Mouse (Mus musculus) limb, embryonic 15.5 days (tissue): ENCODE results near the gene Med27. TPM values are rescaled to one million over a fixed set of nuclear protein-coding genes. Genes with fewer than 3 reads are reported as not detected.
A peak's percentile ranks its signal among the peaks of the same experiment; 100 is the strongest.

ENCODE experiments used
- ATAC-seq: fragments of 200-750 bp; cut with Nextera tagmentation; 2 replicates; pipeline ENCODE4 v1.8.0; 2017; ENCODE audit warnings: low read depth, moderate TSS enrichment; ENCODE audit not compliant: insufficient number of reproducible peaks, low FRiP score, low TSS enrichment
- H3K27ac ChIP-seq: fragments of 300-500 bp; sonication (generic); 2 replicates; pipeline ENCODE4 v1.5.1; 2015; ENCODE audit warnings: moderate library complexity, mild to moderate bottlenecking, inconsistent platforms
- H3K27me3 ChIP-seq: fragments of 300-500 bp; sonication (generic); 2 replicates; pipeline ENCODE4 v1.6.1; 2015; ENCODE audit warnings: inconsistent platforms
- H3K36me3 ChIP-seq: fragments of 300-500 bp; sonication (generic); 2 replicates; pipeline ENCODE4 v1.6.1; 2015; ENCODE audit warnings: inconsistent platforms
- H3K4me1 ChIP-seq: fragments of 300-500 bp; sonication (generic); 2 replicates; pipeline ENCODE4 v1.6.1; 2015; ENCODE audit warnings: inconsistent platforms
- H3K4me2 ChIP-seq: fragments of 300-500 bp; sonication (generic); 2 replicates; pipeline ENCODE4 v1.6.1; 2015; ENCODE audit warnings: mild to moderate bottlenecking, inconsistent platforms
- H3K4me3 ChIP-seq: fragments of 300-500 bp; sonication (generic); 2 replicates; pipeline ENCODE4 v1.5.1; 2015; ENCODE audit warnings: mild to moderate bottlenecking, inconsistent platforms
- H3K9ac ChIP-seq: fragments of 300-500 bp; sonication (generic); 2 replicates; pipeline ENCODE4 v1.6.1; 2015; ENCODE audit warnings: inconsistent platforms
- H3K9me3 ChIP-seq: fragments of 300-500 bp; sonication (generic); 2 replicates; pipeline ENCODE4 v1.6.1; 2016; ENCODE audit warnings: inconsistent platforms
- WGBS: fragments of 180-500 bp; shearing (Covaris S2); methylation state at CpG from one replicate; pipeline ENCODE4 v1.1.7; 2015; 5-methylcytosine and 5-hydroxymethylcytosine counted together
- polyA plus RNA-seq: library from polyadenylated mRNA; unstranded; fragments of >200 nt; fragmentation: Nextera tagmentation; extraction: Ambion mirVana; gene quantifications from 2 replicates; pipeline ENCODE4 v1.2.1, GENCODE M21; 2015

Gene Med27
- polyA plus RNA-seq, result 42.6 and 45.8 TPM in 2 replicates

DNA sequence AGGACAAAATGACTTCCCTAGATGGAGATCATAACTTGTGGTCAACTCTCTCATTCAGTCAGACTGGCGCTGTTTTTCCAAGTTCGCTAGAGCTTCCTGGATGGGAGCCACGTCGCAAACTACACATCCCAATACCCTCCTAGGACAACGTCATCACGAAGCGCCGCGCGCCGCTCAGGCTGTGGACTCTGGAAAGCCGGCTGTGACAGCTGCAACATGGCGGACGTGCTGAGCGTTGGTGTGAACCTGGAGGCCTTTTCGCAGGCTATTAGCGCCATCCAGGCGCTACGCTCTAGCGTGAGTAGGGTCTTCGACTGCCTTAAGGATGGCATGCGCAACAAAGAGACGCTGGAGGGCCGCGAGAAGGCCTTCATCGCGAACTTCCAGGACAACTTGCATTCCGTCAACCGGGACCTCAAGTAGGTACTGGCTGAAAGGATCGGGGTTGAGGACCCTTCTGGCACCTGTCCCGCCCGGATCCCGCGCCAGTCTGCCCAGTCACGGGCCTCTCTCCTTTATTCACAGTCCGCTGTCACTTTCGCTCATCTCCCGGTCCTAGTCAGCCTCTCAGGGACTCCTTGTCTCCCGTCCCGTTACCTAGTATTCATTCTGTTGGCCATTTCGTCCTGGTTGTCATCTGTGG, at the start of gene Med27:
Gene Med27, plus strand, starts transcription at position 191 of the 643 bp plus-strand sequence.
- peak within 1 kb of the TSS; percentile 58 for H3K9ac ChIP-seq
- peak; percentile 89 for ATAC-seq
- H3K4me3 ChIP-seq, result peak within 1 kb of the TSS; percentile 60
- H3K4me2 ChIP-seq, result peak within 1 kb of the TSS; percentile 89
- no peak within 1 kb of the TSS for H3K27ac ChIP-seq
- H3K4me1 ChIP-seq, result peaks cover 12% of the 10 kb centered on the region; the same call in 1 of the 2 replicates
- 2% methylated on average over 41 of the region's 41 CpGs for WGBS
- H3K27me3 ChIP-seq, result no peaks in the 10 kb centered on the region; the same call in 1 of the 2 replicates
- H3K9me3 ChIP-seq, result no peaks in the 10 kb centered on the region
- H3K36me3 ChIP-seq, result peaks cover 20% of the 10 kb centered on the region

GRCm38 (mm10) chr2:29309966-29310365, 36.7 kb upstream of the Med27 start:
- no peaks in the 10 kb centered on the region for H3K9me3 ChIP-seq
- H3K4me3 ChIP-seq, result no peak overlapping the region
- ATAC-seq, result no peak
- H3K27ac ChIP-seq, result no peak overlapping the region
- H3K9ac ChIP-seq, result no peak overlapping the region
- no peaks in the 10 kb centered on the region for H3K36me3 ChIP-seq
- no peak overlapping the region for H3K4me2 ChIP-seq
- H3K4me1 ChIP-seq, result no peaks in the 10 kb centered on the region
- WGBS, result 43% methylated on average over 7 of the region's 7 CpGs
- no peaks in the 10 kb centered on the region for H3K27me3 ChIP-seq

- ATAC-seq, result no peak
- Histone ChIP-seq H3K36me3 (no peaks in the 10 kb centered on the region), H3K9me3 (no peaks in the 10 kb centered on the region), H3K27me3 (no peaks in the 10 kb centered on the region), H3K9ac (no peak overlapping the region), H3K4me1 (no peaks in the 10 kb centered on the region), H3K4me3 (no peak overlapping the region), H3K27ac (no peak overlapping the region), H3K4me2 (no peak overlapping the region)
- WGBS, result 81% methylated on average over 5 of the region's 5 CpGs
Measured at GRCm38 (mm10) chr2:29312058-29312457, 34.6 kb upstream of the Med27 start.

GRCm38 (mm10) chr2:29317906-29318470, 28.6 kb upstream of the Med27 start:
- no peak overlapping the region for H3K27ac ChIP-seq
- 76% methylated on average over 4 of the region's 4 CpGs for WGBS

DNA sequence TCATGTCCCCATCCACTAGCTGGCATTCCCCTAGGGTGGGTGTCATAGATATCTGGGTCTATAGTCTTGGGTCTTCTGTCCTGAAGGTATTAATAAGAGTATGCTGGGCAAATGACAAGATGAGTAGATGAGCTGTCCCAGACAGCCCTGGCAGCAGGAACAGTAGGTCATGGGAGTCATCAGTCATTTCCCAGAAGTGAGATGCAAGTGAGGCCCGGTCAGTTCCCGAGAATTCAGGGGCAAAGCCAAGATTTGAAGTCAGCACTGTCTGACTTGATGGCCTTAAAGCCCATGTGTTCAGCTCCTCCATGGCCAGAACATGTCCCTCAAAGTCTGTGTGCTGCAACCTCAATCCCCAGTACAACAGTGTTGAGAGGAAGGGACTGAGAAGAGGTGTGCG, 28.0 kb upstream of the Med27 start:
- Histone ChIP-seq H3K4me2 (no peak overlapping the region), H3K4me1 (no peaks in the 10 kb centered on the region), H3K27me3 (no peaks in the 10 kb centered on the region), H3K36me3 (no peaks in the 10 kb centered on the region), H3K9me3 (no peaks in the 10 kb centered on the region), H3K27ac (no peak overlapping the region), H3K4me3 (no peak overlapping the region), H3K9ac (no peak overlapping the region)
- ATAC-seq, result no peak
- 83% methylated on average over 3 of the region's 3 CpGs for WGBS

More at GRCm38 (mm10) chr2:29317906-29318470, 28.6 kb upstream of the Med27 start:
- H3K4me2 ChIP-seq, result no peak overlapping the region
- no peaks in the 10 kb centered on the region for H3K27me3 ChIP-seq
- no peaks in the 10 kb centered on the region for H3K9me3 ChIP-seq
- no peak overlapping the region for H3K4me3 ChIP-seq
- no peaks in the 10 kb centered on the region for H3K36me3 ChIP-seq
- no peak overlapping the region for H3K9ac ChIP-seq
- ATAC-seq, result no peak
- no peaks in the 10 kb centered on the region for H3K4me1 ChIP-seq

GRCm38 (mm10) chr2:29320229-29320751, 26.3 kb upstream of the Med27 start:
- Histone ChIP-seq H3K27me3 (no peaks in the 10 kb centered on the region), H3K9ac (no peak overlapping the region), H3K36me3 (no peaks in the 10 kb centered on the region), H3K27ac (no peak overlapping the region), H3K4me3 (no peak overlapping the region), H3K4me2 (no peak overlapping the region), H3K9me3 (no peaks in the 10 kb centered on the region), H3K4me1 (no peaks in the 10 kb centered on the region)
- WGBS, result 56% methylated on average over 11 of the region's 11 CpGs
- ATAC-seq, result no peak

GRCm38 (mm10) chr2:29320780-29321179, 25.8 kb upstream of the Med27 start:
- H3K4me2 ChIP-seq, result no peak overlapping the region
- no peaks in the 10 kb centered on the region for H3K27me3 ChIP-seq
- no peaks in the 10 kb centered on the region for H3K9me3 ChIP-seq
- no peak overlapping the region for H3K9ac ChIP-seq
- ATAC-seq, result no peak
- H3K36me3 ChIP-seq, result no peaks in the 10 kb centered on the region
- no peak overlapping the region for H3K4me3 ChIP-seq
- no peaks in the 10 kb centered on the region for H3K4me1 ChIP-seq
- WGBS, result 60% methylated on average over 6 of the region's 6 CpGs
- H3K27ac ChIP-seq, result no peak overlapping the region

DNA sequence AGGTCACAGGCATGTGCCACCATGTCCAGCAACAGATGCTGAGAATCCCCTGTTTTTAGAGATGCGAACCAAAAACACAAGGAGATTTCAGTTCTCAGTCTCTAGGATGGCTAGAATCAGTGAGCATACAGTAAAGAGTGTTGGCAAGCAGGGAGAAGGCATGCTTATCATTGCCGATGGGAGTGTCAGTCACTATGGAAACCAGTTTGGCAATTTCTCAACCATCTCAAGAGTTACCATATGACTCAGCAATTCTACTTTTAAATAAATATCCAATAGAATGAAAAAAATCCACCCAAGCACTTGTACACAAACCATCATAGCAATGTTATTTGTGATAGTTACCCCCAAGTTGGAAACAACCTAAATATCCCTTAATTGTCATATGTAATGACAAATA, 22.2 kb upstream of the Med27 start:
- no peaks in the 10 kb centered on the region for H3K27me3 ChIP-seq
- no peaks in the 10 kb centered on the region for H3K9me3 ChIP-seq
- no peak overlapping the region for H3K4me3 ChIP-seq
- no peak overlapping the region for H3K27ac ChIP-seq
- H3K36me3 ChIP-seq, result no peaks in the 10 kb centered on the region
- H3K9ac ChIP-seq, result no peak overlapping the region
- H3K4me1 ChIP-seq, result no peaks in the 10 kb centered on the region
- ATAC-seq, result no peak
- 74% methylated on average over 2 of the region's 2 CpGs for WGBS
- no peak overlapping the region for H3K4me2 ChIP-seq

GRCm38 (mm10) chr2:29330471-29330870, 16.1 kb upstream of the Med27 start:
- no peaks in the 10 kb centered on the region for H3K36me3 ChIP-seq
- no peak overlapping the region for H3K4me2 ChIP-seq
- ATAC-seq, result no peak
- no peaks in the 10 kb centered on the region for H3K27me3 ChIP-seq
- H3K9ac ChIP-seq, result no peak overlapping the region
- 83% methylated on average over 1 of the region's 1 CpGs for WGBS
- H3K4me1 ChIP-seq, result no peaks in the 10 kb centered on the region
- no peaks in the 10 kb centered on the region for H3K9me3 ChIP-seq
- H3K27ac ChIP-seq, result no peak overlapping the region
- H3K4me3 ChIP-seq, result no peak overlapping the region

DNA sequence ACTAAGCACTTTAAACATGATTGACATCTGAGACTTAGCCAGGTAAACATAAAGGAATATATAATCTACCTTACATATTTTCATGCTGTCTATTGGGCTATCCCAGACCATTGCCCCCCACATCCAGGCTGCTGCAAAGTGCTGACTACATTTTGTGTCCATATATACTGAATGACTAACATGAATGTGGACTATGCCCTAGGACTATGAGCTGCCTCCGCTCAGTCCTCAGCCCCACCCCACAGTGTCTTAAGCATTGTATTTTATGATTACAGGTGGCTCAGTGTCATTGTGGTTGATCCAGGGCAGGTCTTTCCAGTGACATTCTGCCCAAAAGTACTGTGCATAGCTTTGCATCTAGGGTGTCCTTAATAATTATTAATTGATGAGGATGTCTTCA, 8.2 kb upstream of the Med27 start:
- no peaks in the 10 kb centered on the region; the same call in 1 of the 2 replicates for H3K27me3 ChIP-seq
- no peaks in the 10 kb centered on the region for H3K9me3 ChIP-seq
- ATAC-seq, result no peak
- H3K4me3 ChIP-seq, result no peak overlapping the region
- H3K4me1 ChIP-seq, result no peaks in the 10 kb centered on the region
- WGBS, result 97% methylated on average over 1 of the region's 1 CpGs
- H3K27ac ChIP-seq, result no peak overlapping the region
- H3K9ac ChIP-seq, result no peak overlapping the region
- no peak overlapping the region for H3K4me2 ChIP-seq
- no peaks in the 10 kb centered on the region for H3K36me3 ChIP-seq

GRCm38 (mm10) chr2:29358696-29359375, 12.2 kb downstream of the Med27 start:
- Histone ChIP-seq H3K4me2 (no peak overlapping the region), H3K27me3 (no peaks in the 10 kb centered on the region), H3K9ac (no peak overlapping the region), H3K4me1 (no peaks in the 10 kb centered on the region), H3K4me3 (no peak overlapping the region), H3K9me3 (no peaks in the 10 kb centered on the region), H3K36me3 (peaks cover 18% of the 10 kb centered on the region; the same call in 1 of the 2 replicates), H3K27ac (no peak overlapping the region)
- ATAC-seq, result 0 out of 2 replicates have a peak, but pooled peaks have one; percentile 14
- WGBS, result 52% methylated on average over 9 of the region's 9 CpGs

DNA sequence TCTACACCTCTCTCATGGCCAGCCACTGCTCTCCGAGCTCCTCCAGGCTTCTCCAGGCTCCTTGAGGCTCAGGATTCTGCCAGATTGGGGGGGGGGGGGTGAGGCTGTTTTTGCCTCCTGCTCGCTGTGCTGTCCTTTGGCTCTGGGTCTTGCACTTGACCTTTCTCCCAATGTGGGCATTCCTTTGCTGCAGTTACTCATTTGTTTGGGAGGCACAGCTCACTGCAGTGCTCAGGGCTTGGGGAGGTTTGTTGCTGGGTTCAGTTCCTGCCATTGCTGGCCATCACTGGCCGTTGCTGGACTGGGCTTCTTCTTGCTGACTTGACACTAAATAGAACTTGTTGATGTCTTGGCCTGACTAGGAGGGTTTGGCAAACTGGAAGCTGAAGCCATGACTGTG, 14.3 kb downstream of the Med27 start:
- Histone ChIP-seq H3K4me2 (no peak overlapping the region), H3K9ac (no peak overlapping the region), H3K36me3 (peaks cover 11% of the 10 kb centered on the region; the same call in 1 of the 2 replicates), H3K9me3 (no peaks in the 10 kb centered on the region), H3K27ac (no peak overlapping the region), H3K4me1 (no peaks in the 10 kb centered on the region), H3K27me3 (no peaks in the 10 kb centered on the region), H3K4me3 (no peak overlapping the region)
- ATAC-seq, result no peak
- 93% methylated on average over 3 of the region's 3 CpGs for WGBS
